Mouse (Mus musculus) limb, embryonic 14.5 days (tissue): ENCODE data around the gene Pdia5. TPM values are rescaled to one million over a fixed set of nuclear protein-coding genes. Genes with fewer than 3 reads are reported as not detected.

Source experiments
- ATAC-seq: fragments of 200-750 bp; cut with Nextera tagmentation; 2 replicates; pipeline ENCODE4 v1.8.0; 2017; ENCODE audit warnings: low read depth, moderate number of reproducible peaks, moderate TSS enrichment; ENCODE audit not compliant: low FRiP score
- DNase-seq: peaks from one replicate; pipeline ENCODE4 v3.0.0-alpha.2; 2015; ENCODE audit warnings: low spot score
- H3K27ac ChIP-seq: fragments of 300-500 bp; sonication (generic); replicated peaks from 2 replicates; pipeline ENCODE4 v1.5.1; 2014; ENCODE audit warnings: low read depth, mild to moderate bottlenecking, low read length, moderate library complexity, mixed read lengths
- H3K27me3 ChIP-seq: fragments of 300-500 bp; sonication (generic); 2 replicates; pipeline ENCODE4 v1.6.1; 2014; ENCODE audit warnings: low read length, mixed read lengths; ENCODE audit not compliant: control insufficient read depth, insufficient read depth
- H3K36me3 ChIP-seq: fragments of 300-500 bp; sonication (generic); 2 replicates; pipeline ENCODE4 v1.6.1; 2014; ENCODE audit warnings: mild to moderate bottlenecking, low read length, moderate library complexity, mixed read lengths; ENCODE audit not compliant: control insufficient read depth, insufficient read depth
- H3K4me1 ChIP-seq: fragments of 300-500 bp; sonication (generic); 2 replicates; pipeline ENCODE4 v1.6.1; 2014; ENCODE audit warnings: antibody characterized with exemption, low read length, mixed read lengths; ENCODE audit not compliant: control insufficient read depth, insufficient read depth
- H3K4me2 ChIP-seq: fragments of 300-500 bp; sonication (generic); replicated peaks from 2 replicates; pipeline ENCODE4 v1.6.1; 2014; ENCODE audit warnings: low read depth, mild to moderate bottlenecking, low read length, moderate library complexity; ENCODE audit not compliant: severe bottlenecking
- H3K4me3 ChIP-seq: fragments of 300-500 bp; sonication (generic); replicated peaks from 2 replicates; pipeline ENCODE4 v1.5.1; 2014; ENCODE audit warnings: low read length
- H3K9ac ChIP-seq: fragments of 300-500 bp; sonication (generic); 2 replicates; pipeline ENCODE4 v1.6.1; 2014; ENCODE audit warnings: mild to moderate bottlenecking, low read depth, low read length, moderate library complexity; ENCODE audit not compliant: severe bottlenecking
- H3K9me3 ChIP-seq: fragments of 300-500 bp; sonication (generic); 2 replicates; pipeline ENCODE4 v1.6.1; 2016; ENCODE audit warnings: low read length; ENCODE audit not compliant: control insufficient read depth
- POLR2A ChIP-seq: fragments of 200-500 bp; IDR thresholded peaks from 2 replicates; pipeline ENCODE4 v1.8.0; 2012; ENCODE audit warnings: inconsistent platforms, mild to moderate bottlenecking, moderate library complexity, borderline replicate concordance; ENCODE audit not compliant: insufficient read depth, insufficient read length; ENCODE audit errors: extremely low read depth
- WGBS: fragments of 180-500 bp; shearing (Covaris S2); extraction: QIAGEN DNeasy Blood & Tissue Kit; methylation state at CpG from one replicate; pipeline ENCODE4 v1.1.7; 2014; 5-methylcytosine and 5-hydroxymethylcytosine counted together
- polyA plus RNA-seq, 2 experiments: library from polyadenylated mRNA; depleted of rRNA in 1 of 2; stranded (reverse) in 1 of 2; unstranded in 1 of 2; fragments of >200 nt; fragmentation: Nextera tagmentation in 1 of 2; extraction: Ambion mirVana in 1 of 2; gene quantifications; 2 replicates each; pipeline versions ENCODE4 v1.2.1 to v1.2.3; 2012 to 2014

Gene Pdia5
- polyA plus RNA-seq, 2 experiments, result 24.9 to 49.2 TPM

DNA sequence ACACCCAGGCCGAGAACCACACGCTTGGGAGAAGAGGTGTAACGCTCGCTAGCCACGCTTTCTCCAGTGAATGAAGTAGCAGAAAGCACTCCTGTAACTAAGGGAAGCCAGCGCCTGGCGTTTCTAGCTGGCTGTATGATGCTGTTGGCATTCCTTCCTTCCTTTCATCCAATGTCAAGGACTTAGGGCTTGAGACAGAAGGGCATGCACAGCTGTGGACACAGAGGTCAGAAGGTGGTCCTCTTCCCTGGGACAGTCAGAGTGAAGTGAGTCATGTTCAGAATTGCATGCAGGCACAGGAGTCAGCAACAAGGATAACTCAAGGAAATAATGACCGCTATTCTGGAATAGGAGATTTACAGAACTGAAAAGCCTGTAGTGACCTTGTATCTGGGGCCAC is 97.9 kb downstream of the Pdia5 start:
- no peak for TF ChIP-seq POLR2A
- Histone ChIP-seq H3K9ac (no peak overlapping the region), H3K27ac (no peak overlapping the region), H3K36me3 (peaks cover 15% of the 10 kb centered on the region), H3K4me2 (no peak overlapping the region), H3K9me3 (no peaks in the 10 kb centered on the region), H3K4me1 (no peaks in the 10 kb centered on the region), H3K4me3 (no peak overlapping the region), H3K27me3 (no peaks in the 10 kb centered on the region)
- ATAC-seq (no peak), DNase-seq (no peak)
- 80% methylated on average over 8 of the region's 8 CpGs for whole genome bisulfite sequencing

DNA sequence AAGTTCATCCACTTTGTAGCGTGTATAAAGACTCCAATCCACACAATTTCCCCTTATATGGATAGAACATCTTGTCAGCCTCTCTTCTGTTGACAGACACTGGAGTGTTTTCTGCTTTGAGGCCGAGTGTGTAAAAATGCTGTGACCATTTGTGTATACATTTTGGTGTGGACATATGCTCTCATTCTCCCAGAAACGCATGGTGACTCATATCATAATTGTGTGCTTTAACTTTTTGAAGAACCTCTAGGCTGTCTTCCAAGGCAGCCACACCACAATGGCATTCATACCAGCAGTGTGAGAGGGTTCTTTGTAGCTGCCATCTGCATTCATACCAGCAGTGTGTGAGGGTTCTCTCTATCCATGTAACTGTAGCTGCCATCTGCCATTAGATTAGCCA is 105.0 kb downstream of the Pdia5 start:
- no peak overlapping the region for H3K9ac ChIP-seq
- no peak for ATAC-seq
- WGBS, result 87% methylated on average over 3 of the region's 3 CpGs
- no peak overlapping the region for H3K27ac ChIP-seq
- no peak overlapping the region for H3K4me3 ChIP-seq
- H3K27me3 ChIP-seq, result no peaks in the 10 kb centered on the region
- H3K4me2 ChIP-seq, result no peak overlapping the region
- no peaks in the 10 kb centered on the region for H3K4me1 ChIP-seq
- no peaks in the 10 kb centered on the region for H3K36me3 ChIP-seq
- no peak for TF ChIP-seq POLR2A
- no peak for DNase-seq
- H3K9me3 ChIP-seq, result no peaks in the 10 kb centered on the region

DNA sequence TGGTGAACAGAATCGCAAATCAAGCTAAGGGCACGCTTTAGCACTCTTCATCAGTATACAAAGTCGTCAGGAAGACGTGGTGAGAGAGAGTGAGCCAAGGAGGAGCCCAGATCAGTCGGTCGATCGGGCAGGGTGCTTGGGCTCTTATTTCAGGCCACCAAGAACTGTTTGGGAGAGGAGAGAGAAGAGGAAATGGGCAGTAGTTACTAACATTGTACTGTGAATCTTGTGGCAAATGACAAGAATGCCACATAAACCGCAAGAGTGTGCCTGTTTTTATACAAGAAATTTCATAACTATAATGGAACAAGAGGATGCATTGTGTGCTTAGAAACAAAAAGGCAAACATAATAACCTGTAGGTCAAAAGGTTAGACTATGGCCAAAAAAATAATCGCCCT is 110.6 kb downstream of the Pdia5 start:
- no peak for ATAC-seq
- no peak overlapping the region for H3K4me2 ChIP-seq
- no peaks in the 10 kb centered on the region; the same call in 1 of the 2 replicates for H3K4me1 ChIP-seq
- WGBS, result 73% methylated on average over 9 of the region's 9 CpGs
- H3K9ac ChIP-seq, result no peak overlapping the region
- no peaks in the 10 kb centered on the region for H3K27me3 ChIP-seq
- H3K9me3 ChIP-seq, result no peaks in the 10 kb centered on the region
- no peaks in the 10 kb centered on the region for H3K36me3 ChIP-seq
- no peak overlapping the region for H3K4me3 ChIP-seq
- DNase-seq, result no peak
- no peak for TF ChIP-seq POLR2A
- no peak overlapping the region for H3K27ac ChIP-seq

DNA sequence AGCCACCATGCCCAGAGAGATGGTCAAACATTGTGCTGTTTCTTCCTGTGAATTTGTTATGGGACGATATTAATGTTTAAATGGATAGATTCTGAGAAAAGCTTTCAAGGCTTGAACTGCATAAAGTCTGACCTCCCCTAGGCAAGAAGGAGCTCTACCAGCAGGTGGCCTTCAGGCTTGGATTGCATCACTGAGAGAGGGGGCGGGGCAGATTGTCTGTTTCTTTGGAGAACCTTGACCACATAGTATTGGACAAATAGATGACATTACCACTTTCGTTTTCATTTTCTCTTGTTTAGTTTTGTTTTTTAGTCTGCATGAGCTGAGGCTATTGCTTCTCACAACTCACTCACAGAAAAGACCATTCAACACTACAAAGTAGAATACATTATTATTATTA is 111.3 kb downstream of the Pdia5 start:
- no peak overlapping the region for H3K27ac ChIP-seq
- no peaks in the 10 kb centered on the region for H3K27me3 ChIP-seq
- ATAC-seq, result no peak
- no peaks in the 10 kb centered on the region for H3K9me3 ChIP-seq
- DNase-seq, result no peak
- H3K4me2 ChIP-seq, result no peak overlapping the region
- WGBS, result 96% methylated on average over 3 of the region's 3 CpGs
- TF ChIP-seq POLR2A, result no peak
- H3K36me3 ChIP-seq, result no peaks in the 10 kb centered on the region
- H3K4me1 ChIP-seq, result no peaks in the 10 kb centered on the region; the same call in 1 of the 2 replicates
- no peak overlapping the region for H3K4me3 ChIP-seq
- no peak overlapping the region for H3K9ac ChIP-seq

DNA sequence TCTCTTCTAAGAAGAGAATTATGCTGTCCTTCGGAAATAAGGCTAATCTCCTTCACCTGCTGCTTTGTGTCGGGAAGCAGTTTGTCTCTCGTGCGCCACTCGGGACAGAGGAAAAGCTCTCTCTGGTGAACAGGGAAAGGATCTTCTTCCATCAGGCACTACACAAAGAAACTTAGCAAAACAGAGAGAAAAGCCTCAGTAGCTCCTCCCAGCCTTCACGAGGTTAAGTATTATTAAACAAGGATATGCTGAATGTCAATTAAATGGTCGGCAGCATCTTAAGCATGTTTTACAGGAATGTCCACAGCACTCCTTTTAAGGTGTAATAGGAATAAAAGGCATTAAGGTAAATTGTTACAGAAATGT is 126.6 kb downstream of the Pdia5 start:
- TF ChIP-seq POLR2A, result no peak
- H3K4me2 ChIP-seq, result peak overlapping the region; percentile 88
- no peak overlapping the region for H3K27ac ChIP-seq
- peak overlapping the region; percentile 91 for H3K4me3 ChIP-seq
- no peak overlapping the region for H3K9ac ChIP-seq
- peaks cover 6% of the 10 kb centered on the region for H3K4me1 ChIP-seq
- ATAC-seq (no peak), DNase-seq (no peak)
- no peaks in the 10 kb centered on the region for H3K9me3 ChIP-seq
- 2% methylated on average over 7 of the region's 7 CpGs for WGBS
- H3K36me3 ChIP-seq, result peaks cover 7% of the 10 kb centered on the region
- H3K27me3 ChIP-seq, result no peaks in the 10 kb centered on the region
